Mouse (Mus musculus) MN1 (cell line): Measurements from ENCODE around the gene Prpf19.

ENCODE experiments used
- DNase-seq: peaks from one replicate; pipeline ENCODE4 v3.0.0-alpha.2; 2016; ENCODE audit warnings: low spot score

Gene Prpf19

DNA sequence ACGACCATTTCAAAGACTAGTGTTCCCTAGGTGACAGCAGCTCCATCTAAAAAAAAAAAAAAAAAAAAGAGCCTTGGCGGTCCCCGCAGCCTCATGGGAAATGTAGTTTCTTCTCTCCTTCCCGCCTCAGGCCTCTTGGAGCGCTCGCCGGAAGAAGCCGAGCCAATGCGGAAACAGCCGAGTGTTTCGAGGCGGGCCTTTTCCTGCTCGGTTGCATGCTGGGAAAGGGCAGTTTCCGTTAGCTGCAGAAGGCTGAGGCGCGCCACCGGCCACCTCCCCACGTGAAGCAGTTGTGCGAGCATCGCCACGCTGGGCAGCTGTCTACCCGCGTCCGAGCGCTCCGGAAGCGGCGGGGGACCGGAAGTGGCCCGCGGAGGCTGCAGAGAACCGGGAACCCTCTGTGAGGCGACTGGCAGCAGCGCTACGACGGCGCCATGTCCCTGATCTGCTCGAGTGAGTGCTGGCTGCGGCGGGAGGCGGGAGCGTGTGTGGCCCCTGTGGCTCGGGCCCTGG, at the start of gene Prpf19:
Gene Prpf19 (plus strand): TSS at position 216 of the 513 bp plus-strand sequence.
- DNase-seq: peak; percentile 96

GRCm38 (mm10) chr19:10845454-10845853, 49.6 kb upstream of the Prpf19 start:
- DNase-seq: no peak

DNA sequence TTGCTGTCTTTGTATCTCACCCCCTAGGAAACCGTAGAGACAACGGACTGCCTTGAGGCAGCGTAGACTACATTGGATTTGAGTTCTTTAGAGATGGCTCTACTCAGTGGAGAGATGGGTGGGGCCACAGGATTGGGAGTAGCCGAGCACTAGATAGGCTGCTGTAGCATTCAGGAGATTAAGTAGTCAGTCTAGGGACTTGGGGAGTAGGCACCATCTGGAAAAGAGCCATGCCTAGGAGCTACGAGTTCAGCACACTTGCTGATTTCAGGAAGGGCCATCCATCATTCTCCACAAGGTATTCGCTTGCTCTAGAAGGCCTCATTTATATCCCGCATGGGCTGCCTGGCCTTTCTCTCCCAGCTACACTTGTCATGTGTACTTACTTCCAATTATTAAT, 48.9 kb upstream of the Prpf19 start:
- no peak for DNase-seq

DNA sequence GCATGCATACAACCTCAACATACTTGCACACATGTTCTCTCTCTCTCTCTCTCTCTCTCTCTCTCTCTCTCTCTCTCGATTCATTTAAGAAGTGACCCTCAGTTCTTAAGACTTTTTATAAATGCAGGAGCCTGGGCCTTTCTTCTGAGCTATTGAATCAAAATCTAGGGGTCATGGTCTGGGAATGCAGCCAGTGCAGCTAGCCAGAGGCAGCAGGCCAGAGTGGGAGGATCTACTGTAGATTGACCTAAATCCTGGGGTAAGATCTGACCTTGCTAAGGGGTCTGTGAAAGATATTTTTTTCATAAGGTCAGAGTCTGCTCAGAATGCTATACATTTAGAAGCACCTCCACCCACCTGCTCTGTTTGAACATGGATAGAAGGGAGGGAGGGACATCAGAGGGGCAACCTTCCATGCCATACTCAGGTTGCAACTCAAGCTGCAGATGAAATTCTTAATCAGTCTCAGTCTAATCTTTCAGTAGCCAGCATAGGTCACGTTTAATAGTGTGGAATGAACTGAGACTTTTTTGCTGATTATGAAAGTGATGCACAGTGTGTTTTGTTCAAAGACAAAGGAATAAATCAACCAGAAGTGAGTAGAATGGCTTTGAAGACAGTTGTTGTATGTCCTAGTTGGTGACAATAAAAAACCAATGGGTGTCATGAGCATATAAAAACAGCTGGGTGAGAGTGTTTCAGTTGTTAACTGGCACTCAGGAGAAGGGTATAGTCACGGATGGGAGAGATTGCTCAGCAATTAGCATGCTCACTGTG, 47.5 kb upstream of the Prpf19 start:
- no peak for DNase-seq

GRCm38 (mm10) chr19:10855422-10855821, 39.6 kb upstream of the Prpf19 start:
- no peak for DNase-seq

DNA sequence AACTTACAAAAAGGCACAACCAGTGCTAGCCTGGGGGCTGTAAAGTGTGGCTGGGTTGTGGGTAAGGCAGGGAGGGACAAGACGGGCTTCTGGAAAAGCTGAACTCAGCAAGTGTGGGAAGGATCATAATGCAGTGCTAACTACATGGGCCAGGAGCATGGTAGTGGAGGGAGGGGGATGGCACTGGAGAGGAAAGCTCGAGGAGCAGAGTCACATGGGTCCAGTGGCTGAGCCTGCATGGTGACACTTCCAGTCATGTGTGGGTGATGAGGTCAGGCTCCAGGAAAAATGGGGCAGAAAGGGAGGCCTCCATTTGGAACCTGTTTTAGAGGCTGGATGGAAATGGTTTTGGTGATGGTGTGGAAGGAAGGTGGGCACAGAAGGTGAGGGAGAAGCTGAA, 38.5 kb upstream of the Prpf19 start:
- no peak for DNase-seq

- no peak for DNase-seq
Measured at GRCm38 (mm10) chr19:10860072-10860497, 34.9 kb upstream of the Prpf19 start.

GRCm38 (mm10) chr19:10866351-10866750, 28.7 kb upstream of the Prpf19 start:
- DNase-seq: no peak

- no peak for DNase-seq
Measured at GRCm38 (mm10) chr19:10867946-10868622, 26.9 kb upstream of the Prpf19 start.

- peak; percentile 7 for DNase-seq
Measured at GRCm38 (mm10) chr19:10868623-10869141, 26.3 kb upstream of the Prpf19 start.

GRCm38 (mm10) chr19:10869241-10869885, 25.7 kb upstream of the Prpf19 start:
- DNase-seq: peak; percentile 74

DNA sequence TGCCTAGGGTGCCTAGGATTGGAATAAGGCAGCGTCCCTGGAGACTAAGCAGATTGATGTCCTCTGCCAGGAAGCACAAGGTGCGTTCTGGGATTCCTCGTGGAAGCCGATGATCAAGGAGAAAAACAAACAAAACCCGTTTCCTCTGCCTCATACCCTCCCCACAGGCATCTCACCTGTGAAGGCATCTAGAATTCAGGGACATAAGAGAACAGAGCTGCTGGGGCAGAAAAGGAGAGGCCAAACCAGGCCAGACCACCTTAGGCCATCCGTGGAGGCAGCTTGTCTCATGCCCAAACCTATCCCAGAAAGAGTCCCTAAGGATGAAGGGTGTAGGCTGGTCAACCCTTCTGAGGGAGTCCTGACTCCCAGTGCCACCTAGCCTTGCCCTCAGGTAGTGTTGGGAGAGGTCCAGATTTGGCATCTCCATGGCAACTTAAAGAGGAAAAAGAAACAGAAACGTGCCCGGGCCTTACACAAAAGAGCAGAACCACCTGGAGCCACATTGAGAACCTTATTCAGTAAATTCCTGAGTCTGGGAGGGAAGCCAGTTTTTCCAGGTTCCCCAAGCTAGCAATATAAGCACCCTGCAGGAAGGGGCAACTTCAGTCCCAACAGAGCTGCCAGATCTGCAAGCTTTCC, 25.0 kb upstream of the Prpf19 start, which contains the start of gene Tmem132a:
Gene Tmem132a (minus strand): TSS at position 55 of the 642 bp plus-strand sequence.
- peak; percentile 11 for DNase-seq

- DNase-seq: no peak
Measured at GRCm38 (mm10) chr19:10870676-10871075, 24.4 kb upstream of the Prpf19 start.

- no peak for DNase-seq
Measured at GRCm38 (mm10) chr19:10871328-10871961, 23.6 kb upstream of the Prpf19 start.

- no peak for DNase-seq
Measured at GRCm38 (mm10) chr19:10878201-10878837, 16.7 kb upstream of the Prpf19 start.

- no peak for DNase-seq
Measured at GRCm38 (mm10) chr19:10880085-10880974, 14.7 kb upstream of the Prpf19 start.

DNA sequence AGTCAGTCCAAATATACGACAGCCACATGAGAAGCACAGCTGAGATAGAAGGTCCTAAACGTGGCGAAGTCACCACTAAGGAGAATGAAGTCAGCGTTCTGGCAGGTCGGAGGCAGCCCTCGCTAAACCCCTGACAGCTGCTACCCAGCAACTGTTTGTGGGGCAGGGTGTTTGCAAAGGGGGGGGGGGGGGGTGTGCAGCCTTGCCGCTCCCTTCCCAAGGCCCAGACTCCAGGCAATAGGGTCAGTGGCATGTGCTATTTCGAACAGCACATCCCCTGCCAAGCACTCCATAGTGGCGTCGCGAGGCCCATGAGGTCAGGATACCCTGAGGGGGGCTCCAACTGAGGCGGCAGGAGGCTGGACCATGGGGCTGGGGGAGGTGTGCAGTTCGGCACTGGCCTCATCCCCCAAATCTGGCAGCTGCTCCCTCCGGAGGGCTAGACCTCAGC, 14.0 kb upstream of the Prpf19 start:
- no peak for DNase-seq

- DNase-seq: peak; percentile 94
Measured at GRCm38 (mm10) chr19:10881426-10882154, 13.4 kb upstream of the Prpf19 start, which contains the start of gene Tmem109. Gene Tmem109, minus strand, starts transcription at chr19:10882001.

- no peak for DNase-seq
Measured at GRCm38 (mm10) chr19:10892201-10892600, 2.8 kb upstream of the Prpf19 start.
